Mouse (Mus musculus): ENCODE measurements at regions not wholly inside any gene's neighbourhood (a gene's known extent, or its start where the extent isn't known, plus 50 kb on each side); places are given as distances from the start of the nearest gene placed in this dataset.

GRCm38 (mm10) chr13:83041506-83041905 lies 462.3 kb upstream of the Mef2c start:
- no peaks in the 10 kb centered on the region for H3K4me1 ChIP-seq (ENCODE audit: insufficient read depth, low read length)
- no peak overlapping the region for H3K4me3 ChIP-seq (ENCODE audit: low read depth, low read length)
- H3K27me3 ChIP-seq (ENCODE audit: insufficient read depth, low read length) = no peaks in the 10 kb centered on the region
- no peak overlapping the region for H3K27ac ChIP-seq (ENCODE audit: low read depth, low read length)
- no peak for TF ChIP-seq CTCF (IDR thresholded peaks at IDR 0.05)
- no peak for ATAC-seq (ENCODE audit: low FRiP score)
- no peaks in the 10 kb centered on the region for H3K36me3 ChIP-seq (ENCODE audit: insufficient read depth, low read length)
- H3K9ac ChIP-seq (replicated peaks; ENCODE audit: low read length, poor library complexity, severe bottlenecking) = no peak overlapping the region
- H3K4me2 ChIP-seq (ENCODE audit: low read depth, low read length, poor library complexity, severe bottlenecking) = no peak overlapping the region
- 88% methylated on average over 1 of the region's 1 CpGs for WGBS
- no peaks in the 10 kb centered on the region for H3K9me3 ChIP-seq (ENCODE audit: low read length)
- DNase-seq (ENCODE audit: low spot score) = no peak

- Histone ChIP-seq H3K9me3 (ENCODE audit: low read length) (no peaks in the 10 kb centered on the region), H3K4me1 (ENCODE audit: insufficient read depth, low read length) (no peaks in the 10 kb centered on the region), H3K4me2 (ENCODE audit: low read depth, low read length, poor library complexity, severe bottlenecking) (no peak overlapping the region), H3K9ac (replicated peaks; ENCODE audit: low read length, poor library complexity, severe bottlenecking) (no peak overlapping the region), H3K27me3 (ENCODE audit: insufficient read depth, low read length) (no peaks in the 10 kb centered on the region), H3K36me3 (ENCODE audit: insufficient read depth, low read length) (no peaks in the 10 kb centered on the region), H3K4me3 (ENCODE audit: low read depth, low read length) (no peak overlapping the region), H3K27ac (ENCODE audit: low read depth, low read length) (no peak overlapping the region)
- WGBS = 96% methylated on average over 6 of the region's 6 CpGs
- ATAC-seq (ENCODE audit: low FRiP score) (no peak), DNase-seq (ENCODE audit: low spot score) (no peak)
- no peak for TF ChIP-seq CTCF (IDR thresholded peaks at IDR 0.05)
Observed at GRCm38 (mm10) chr13:83045516-83045915, 458.3 kb upstream of the Mef2c start.

GRCm38 (mm10) chr13:83045970-83046369 lies 457.9 kb upstream of the Mef2c start:
- no peaks in the 10 kb centered on the region for H3K36me3 ChIP-seq (ENCODE audit: insufficient read depth, low read length)
- H3K4me1 ChIP-seq (ENCODE audit: insufficient read depth, low read length) = no peaks in the 10 kb centered on the region
- no peak overlapping the region for H3K27ac ChIP-seq (ENCODE audit: low read depth, low read length)
- 82% methylated on average over 2 of the region's 2 CpGs for WGBS
- H3K4me3 ChIP-seq (ENCODE audit: low read depth, low read length) = no peak overlapping the region
- H3K27me3 ChIP-seq (ENCODE audit: insufficient read depth, low read length) = no peaks in the 10 kb centered on the region
- H3K4me2 ChIP-seq (ENCODE audit: low read depth, low read length, poor library complexity, severe bottlenecking) = no peak overlapping the region
- ATAC-seq (ENCODE audit: low FRiP score) (no peak), DNase-seq (ENCODE audit: low spot score) (no peak)
- H3K9me3 ChIP-seq (ENCODE audit: low read length) = no peaks in the 10 kb centered on the region
- no peak overlapping the region for H3K9ac ChIP-seq (replicated peaks; ENCODE audit: low read length, poor library complexity, severe bottlenecking)
- no peak for TF ChIP-seq CTCF (IDR thresholded peaks at IDR 0.05)

- Histone ChIP-seq H3K27me3 (ENCODE audit: insufficient read depth, low read length) (no peaks in the 10 kb centered on the region), H3K4me1 (ENCODE audit: insufficient read depth, low read length) (no peaks in the 10 kb centered on the region), H3K36me3 (ENCODE audit: insufficient read depth, low read length) (no peaks in the 10 kb centered on the region), H3K9me3 (ENCODE audit: low read length) (no peaks in the 10 kb centered on the region), H3K9ac (replicated peaks; ENCODE audit: low read length, poor library complexity, severe bottlenecking) (no peak overlapping the region), H3K27ac (ENCODE audit: low read depth, low read length) (no peak overlapping the region), H3K4me2 (ENCODE audit: low read depth, low read length, poor library complexity, severe bottlenecking) (no peak overlapping the region), H3K4me3 (ENCODE audit: low read depth, low read length) (no peak overlapping the region)
- ATAC-seq (ENCODE audit: low FRiP score) (no peak), DNase-seq (ENCODE audit: low spot score) (no peak)
- WGBS = 87% methylated on average over 4 of the region's 4 CpGs
- no peak for TF ChIP-seq CTCF (IDR thresholded peaks at IDR 0.05)
Observed at GRCm38 (mm10) chr13:83046571-83047123, 457.2 kb upstream of the Mef2c start.

- no peaks in the 10 kb centered on the region for H3K27me3 ChIP-seq (ENCODE audit: insufficient read depth, low read length)
- no peak for TF ChIP-seq CTCF (IDR thresholded peaks at IDR 0.05)
Observed at GRCm38 (mm10) chr13:83055865-83056264, 448.0 kb upstream of the Mef2c start.

GRCm38 (mm10) chr13:83056415-83056814 lies 447.4 kb upstream of the Mef2c start:
- Histone ChIP-seq H3K27ac (ENCODE audit: low read depth, low read length) (no peak overlapping the region), H3K36me3 (ENCODE audit: insufficient read depth, low read length) (no peaks in the 10 kb centered on the region), H3K27me3 (ENCODE audit: insufficient read depth, low read length) (no peaks in the 10 kb centered on the region), H3K9ac (replicated peaks; ENCODE audit: low read length, poor library complexity, severe bottlenecking) (no peak overlapping the region), H3K9me3 (ENCODE audit: low read length) (no peaks in the 10 kb centered on the region), H3K4me1 (ENCODE audit: insufficient read depth, low read length) (no peaks in the 10 kb centered on the region), H3K4me2 (ENCODE audit: low read depth, low read length, poor library complexity, severe bottlenecking) (no peak overlapping the region), H3K4me3 (ENCODE audit: low read depth, low read length) (no peak overlapping the region)
- 87% methylated on average over 2 of the region's 2 CpGs for WGBS
- TF ChIP-seq CTCF (IDR thresholded peaks at IDR 0.05) = no peak
- ATAC-seq (ENCODE audit: low FRiP score) = no peak
- no peak for DNase-seq (ENCODE audit: low spot score)

More at GRCm38 (mm10) chr13:83055865-83056264, 448.0 kb upstream of the Mef2c start:
- DNase-seq (ENCODE audit: low spot score) = no peak
- Histone ChIP-seq H3K9ac (replicated peaks; ENCODE audit: low read length, poor library complexity, severe bottlenecking) (no peak overlapping the region), H3K4me1 (ENCODE audit: insufficient read depth, low read length) (no peaks in the 10 kb centered on the region), H3K36me3 (ENCODE audit: insufficient read depth, low read length) (no peaks in the 10 kb centered on the region), H3K4me2 (ENCODE audit: low read depth, low read length, poor library complexity, severe bottlenecking) (no peak overlapping the region), H3K9me3 (ENCODE audit: low read length) (no peaks in the 10 kb centered on the region), H3K4me3 (ENCODE audit: low read depth, low read length) (no peak overlapping the region), H3K27ac (ENCODE audit: low read depth, low read length) (no peak overlapping the region)
- WGBS = 74% methylated on average over 2 of the region's 2 CpGs
- no peak for ATAC-seq (ENCODE audit: low FRiP score)

Measured in midbrain, postnatal 0 days (tissue).